Mouse (Mus musculus) heart, postnatal 36 days (tissue): ENCODE data around the gene Kcnq1. TPM values are rescaled to one million over a fixed set of nuclear protein-coding genes. Genes with fewer than 3 reads are reported as not detected.
A peak's percentile ranks its signal among the peaks of the same experiment; 100 is the strongest.

Experiments used
- DNase-seq, 2 experiments: peaks; one replicate each; pipeline ENCODE4 v3.0.0; 2021 to 2022
- intact Hi-C: fragments of 180-260 bp; cut with DNase I; formaldehyde crosslinking; loops from one replicate; pipeline ENCODE4 v1.15.1; 2025
- total RNA-seq, 2 experiments: library from RNA; stranded (reverse); gene quantifications; 2 replicates each; pipeline ENCODE4 v1.2.3; 2021

Kcnq1 gene
- total RNA-seq, 2 experiments from 2014 or later: 34.3 to 37.1 TPM

DNA sequence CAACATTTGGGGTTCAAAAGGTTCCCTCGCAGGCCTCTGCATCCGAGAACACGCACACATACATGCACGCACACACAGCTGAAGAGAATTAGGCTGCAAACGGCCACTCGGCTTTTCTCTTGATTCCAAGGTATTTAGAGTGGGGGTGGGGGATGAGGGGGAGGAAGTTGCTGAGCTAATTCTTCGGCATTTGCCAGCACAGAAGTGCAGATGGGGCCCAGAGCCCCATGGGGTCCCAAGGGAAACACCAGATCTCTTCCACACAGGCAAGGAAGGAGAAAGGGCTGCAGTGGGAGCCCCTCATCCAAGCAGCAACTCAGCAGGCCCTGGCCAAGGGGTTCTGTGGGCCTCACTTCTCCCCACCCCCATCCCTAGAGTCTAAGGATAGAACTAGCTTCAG is 193.9 kb downstream of the Kcnq1 start:
- intact Hi-C loops: no loop called here
- no peak for DNase-seq

- DNase-seq: no peak
- intact Hi-C loops: no loop called here
These were observed 194.5 kb downstream of the Kcnq1 start for GRCm38 (mm10) chr7:143300681-143301080.

- intact Hi-C loops: no loop called here
- DNase-seq: no peak
These were observed 196.0 kb downstream of the Kcnq1 start for GRCm38 (mm10) chr7:143302156-143302555.

GRCm38 (mm10) chr7:143302593-143303238 is 196.6 kb downstream of the Kcnq1 start:
- DNase-seq: no peak
- intact Hi-C loops: no loop called here

DNA sequence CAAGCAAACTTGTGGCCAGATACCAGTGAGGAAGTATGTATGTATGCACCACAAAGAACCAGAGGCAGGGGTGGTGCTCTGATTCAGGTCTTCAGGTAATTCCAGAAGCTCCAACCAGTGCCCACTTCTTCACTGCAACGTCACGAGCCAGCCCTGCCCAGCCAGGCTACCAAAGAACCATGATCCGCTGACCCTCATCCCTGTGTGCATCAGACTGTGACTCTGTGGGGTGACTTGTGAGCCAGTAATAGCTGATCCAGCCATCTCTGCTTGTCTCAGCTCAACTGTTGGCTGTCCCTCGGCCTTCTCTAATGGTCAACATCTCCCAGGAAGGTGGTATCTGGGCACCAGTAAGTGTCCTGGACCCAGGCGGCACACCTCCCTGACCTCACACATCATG is 197.4 kb downstream of the Kcnq1 start:
- no peak for DNase-seq
- intact Hi-C loops: no loop called here

DNA sequence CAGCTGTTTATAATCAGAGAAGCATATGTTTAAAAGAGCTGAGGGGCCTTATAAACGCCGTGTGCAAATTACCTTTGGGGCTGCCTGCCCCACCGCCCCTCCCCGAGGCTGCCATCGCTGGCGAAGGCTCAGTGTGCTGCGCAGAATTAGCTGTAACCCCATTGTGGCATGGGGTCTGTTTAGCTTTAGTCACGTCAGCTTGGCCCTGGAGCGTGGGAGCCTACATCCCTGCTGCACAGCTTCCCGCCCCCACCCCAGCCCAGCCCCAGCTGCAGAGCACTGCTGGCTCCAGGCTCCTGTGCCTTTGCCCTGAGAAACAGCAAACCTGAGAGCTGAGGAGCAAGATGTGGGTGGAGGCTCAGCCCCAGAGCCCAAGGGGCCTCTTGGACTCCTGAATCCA is 199.6 kb downstream of the Kcnq1 start:
- intact Hi-C loops: no loop called here
- DNase-seq: no peak

- intact Hi-C loops: no loop called here
- no peak for DNase-seq
These were observed 201.8 kb downstream of the Kcnq1 start for GRCm38 (mm10) chr7:143308001-143308400.

DNA sequence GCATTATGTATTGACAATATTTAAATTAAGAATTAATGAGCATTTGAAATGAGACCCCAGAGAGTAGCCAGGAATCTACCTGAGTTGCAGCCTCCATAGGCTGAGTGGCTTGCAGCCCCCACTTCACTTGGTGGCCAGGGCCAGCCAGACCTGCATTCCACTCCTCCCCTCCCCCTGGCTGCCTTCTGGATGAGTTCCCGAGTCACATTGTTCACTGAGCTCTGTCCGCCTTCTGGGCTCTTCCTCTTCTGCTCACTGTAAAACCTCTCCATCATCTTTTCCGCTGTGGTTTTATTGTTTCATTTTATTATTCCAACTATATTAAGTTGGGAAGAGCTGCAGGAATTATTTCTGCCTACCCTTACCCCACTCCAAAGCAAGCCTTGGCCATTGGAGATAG is 204.1 kb downstream of the Kcnq1 start:
- intact Hi-C loops: loop anchor here (5.0 kb wide), 1 partner anchor 152 kb away; the partner anchor contains the start of gene Cdkn1c
- no peak for DNase-seq

DNA sequence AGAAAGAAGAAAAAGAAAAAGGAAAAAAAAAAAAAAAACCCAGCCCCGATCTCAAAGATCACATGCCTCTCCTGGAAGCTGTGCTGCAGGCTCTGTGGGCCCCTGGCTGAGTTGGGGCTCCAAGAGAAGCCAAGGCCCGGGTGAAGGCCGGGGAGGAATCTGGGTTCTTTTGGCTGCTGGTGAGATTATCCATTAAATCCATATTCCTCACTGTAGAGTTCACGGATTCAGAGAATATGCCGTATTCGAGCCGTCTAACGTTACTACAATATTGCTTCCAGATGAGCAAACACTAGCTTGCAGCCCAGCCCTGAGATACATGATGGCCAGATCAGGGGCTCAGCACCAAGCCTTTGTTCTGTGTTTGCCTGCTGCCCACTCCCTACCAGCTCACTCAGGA is 204.7 kb downstream of the Kcnq1 start:
- intact Hi-C loops: loop anchor here (5.0 kb wide), 1 partner anchor 151 kb away; the partner anchor contains the start of gene Cdkn1c
- no peak for DNase-seq

DNA sequence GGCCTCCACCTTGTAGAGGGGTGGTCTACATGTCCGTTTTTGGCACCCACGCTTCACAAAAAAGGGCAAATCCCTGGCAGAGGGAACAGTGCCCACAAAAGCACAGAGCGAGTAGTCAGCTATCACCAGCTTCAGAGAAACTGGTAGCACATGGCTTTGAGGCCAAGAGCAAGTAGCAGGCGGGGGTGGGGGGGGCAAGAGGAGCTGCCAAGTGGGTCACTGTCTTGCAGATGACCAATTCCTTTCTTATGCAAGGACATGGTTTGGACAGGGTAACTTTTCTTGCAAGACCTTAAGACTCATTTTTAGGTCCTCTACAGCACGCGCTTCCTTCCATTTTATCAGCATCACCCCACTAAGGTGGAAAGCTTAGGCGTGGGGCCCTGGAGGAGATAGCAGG is 205.3 kb downstream of the Kcnq1 start:
- intact Hi-C loops: loop anchor here (5.0 kb wide), 1 partner anchor 151 kb away; the partner anchor contains the start of gene Cdkn1c
- DNase-seq: no peak

DNA sequence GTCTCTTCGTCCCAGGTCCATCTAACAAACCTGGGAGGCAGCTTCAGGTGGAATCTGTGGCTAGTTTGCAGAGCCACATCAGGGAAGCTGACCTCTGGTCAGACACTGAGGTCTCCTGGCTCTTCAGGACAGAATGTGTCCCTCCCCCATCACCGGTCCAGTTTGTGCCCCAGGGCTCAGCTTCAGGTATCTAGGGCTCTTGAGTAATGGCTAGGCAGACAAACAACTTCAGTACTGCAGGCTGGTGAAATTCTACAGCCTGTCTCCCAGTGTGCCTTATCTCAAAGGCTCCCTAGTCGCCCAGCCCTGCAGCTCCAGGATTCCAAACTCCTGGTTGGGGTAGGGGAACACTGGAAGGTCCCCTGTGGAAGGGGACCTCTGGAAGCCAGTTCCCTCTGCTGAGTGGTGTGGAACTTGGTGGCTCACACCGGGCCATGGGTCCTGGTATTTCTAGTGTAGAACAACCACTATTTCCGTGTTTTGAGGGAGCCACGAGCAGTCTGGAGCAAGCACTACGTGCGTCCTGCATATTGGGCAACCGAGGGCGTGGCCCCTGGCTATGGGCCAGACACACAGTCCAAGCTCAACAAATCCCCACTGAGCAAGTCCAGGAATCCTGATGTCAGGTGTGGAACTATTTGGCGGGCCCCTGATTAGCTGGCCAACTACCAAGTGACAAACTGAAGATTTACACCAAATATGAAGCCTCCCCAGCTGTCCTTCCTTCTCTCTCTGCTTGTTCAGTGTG is 207.6 kb downstream of the Kcnq1 start:
- peak; percentile 78 to 82 for DNase-seq
- intact Hi-C loops: loop anchor here (5.0 kb wide), 1 partner anchor 149 kb away; the partner anchor contains the start of gene Cdkn1c

- DNase-seq: no peak
- intact Hi-C loops: no loop called here
These were observed 212.3 kb downstream of the Kcnq1 start for GRCm38 (mm10) chr7:143318512-143318911.

- peak; percentile 8 to 18 for DNase-seq
- intact Hi-C loops: no loop called here
These were observed 214.2 kb downstream of the Kcnq1 start for GRCm38 (mm10) chr7:143320367-143320766.

- DNase-seq: no peak
- intact Hi-C loops: no loop called here
These were observed 218.9 kb downstream of the Kcnq1 start for GRCm38 (mm10) chr7:143325051-143325450.

GRCm38 (mm10) chr7:143328185-143328915 is 222.2 kb downstream of the Kcnq1 start:
- intact Hi-C loops: no loop called here
- DNase-seq: no peak

- DNase-seq: no peak
- intact Hi-C loops: no loop called here
These were observed 223.1 kb downstream of the Kcnq1 start for GRCm38 (mm10) chr7:143329110-143329810.

DNA sequence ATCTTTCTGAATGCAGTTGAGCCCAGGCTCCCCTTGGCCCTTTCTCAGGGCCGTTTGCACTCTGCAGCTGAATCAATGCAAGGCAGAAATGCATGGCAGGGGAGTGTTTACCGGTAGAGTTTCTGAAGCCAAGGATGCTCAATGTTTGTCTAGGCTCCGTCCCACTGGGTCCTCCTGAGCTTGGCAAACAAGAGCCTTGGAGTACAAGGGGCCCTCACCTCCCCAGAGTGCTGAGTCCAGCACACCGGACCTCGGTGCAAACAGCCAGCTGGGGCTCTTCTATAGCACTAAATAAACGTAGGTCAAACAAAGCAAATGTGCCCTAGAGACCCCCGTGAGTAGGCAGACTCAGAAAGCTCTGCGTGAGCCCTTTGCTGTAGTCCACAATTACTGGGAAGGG is 226.9 kb downstream of the Kcnq1 start:
- no peak for DNase-seq

DNA sequence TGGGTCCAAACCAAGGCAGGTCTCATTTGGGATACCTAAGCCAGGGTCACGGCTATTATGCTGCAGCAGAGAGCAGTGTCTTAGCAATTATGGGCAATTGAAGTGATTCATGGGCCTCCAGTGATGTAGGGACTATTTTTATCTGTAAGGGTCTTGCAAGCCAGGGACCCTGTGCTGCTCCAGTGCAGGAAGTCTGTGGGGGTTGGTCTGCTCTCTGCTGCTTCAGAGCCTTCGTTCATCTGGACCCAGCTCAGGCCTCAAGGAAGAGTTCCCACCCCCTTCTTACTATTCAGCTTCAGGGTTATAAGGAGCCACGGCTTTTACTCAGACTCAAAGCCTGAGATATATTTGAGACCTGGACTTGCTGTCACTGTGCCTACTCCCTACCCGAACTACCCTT is 227.4 kb downstream of the Kcnq1 start:
- intact Hi-C loops: no loop called here
- no peak for DNase-seq

More for the DNA sequence above, 226.9 kb downstream of the Kcnq1 start:
- intact Hi-C loops: no loop called here

- no peak for DNase-seq
- intact Hi-C loops: no loop called here
These were observed 232.5 kb downstream of the Kcnq1 start for GRCm38 (mm10) chr7:143338690-143339089.

- intact Hi-C loops: no loop called here
- DNase-seq: no peak
These were observed 234.6 kb downstream of the Kcnq1 start for GRCm38 (mm10) chr7:143340601-143341281.
